Mouse (Mus musculus): ENCODE data around the gene Myo10.

DNA sequence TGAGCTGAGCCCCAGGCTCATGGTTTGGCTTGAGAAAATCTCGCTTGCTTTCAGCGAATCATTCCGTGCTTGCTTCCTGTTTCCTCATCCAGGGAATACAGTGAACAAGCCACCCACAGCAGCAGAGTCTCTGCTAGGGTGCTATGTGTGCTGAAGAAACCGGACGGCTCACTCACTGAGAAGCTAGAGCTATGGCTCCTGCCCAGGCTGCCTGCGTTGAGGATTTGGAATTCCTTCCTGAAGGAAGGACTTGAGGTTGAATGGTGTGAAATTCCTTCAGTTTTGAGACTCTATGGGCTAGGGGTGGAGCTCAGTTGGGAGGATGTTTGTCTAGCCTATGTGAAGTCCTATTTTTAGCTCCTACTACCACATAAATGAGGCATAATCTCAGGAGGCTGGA is 145.5 kb downstream of the Myo10 start:
- no peak for TF ChIP-seq CTCF (IDR thresholded peaks at IDR 0.05; ENCODE audit: low read depth)
- TF ChIP-seq EP300 (IDR thresholded peaks at IDR 0.05; ENCODE audit: low read depth), result no peak
